Mouse (Mus musculus) spleen, postnatal 14 days (tissue): ENCODE data around the gene Krtap1-4.

Source experiments
- DNase-seq, 2 experiments: peaks; one replicate each; pipeline ENCODE4 v3.0.0; 2021 to 2022; ENCODE audit warnings: low spot score in 2 of 2

Krtap1-4 gene

DNA sequence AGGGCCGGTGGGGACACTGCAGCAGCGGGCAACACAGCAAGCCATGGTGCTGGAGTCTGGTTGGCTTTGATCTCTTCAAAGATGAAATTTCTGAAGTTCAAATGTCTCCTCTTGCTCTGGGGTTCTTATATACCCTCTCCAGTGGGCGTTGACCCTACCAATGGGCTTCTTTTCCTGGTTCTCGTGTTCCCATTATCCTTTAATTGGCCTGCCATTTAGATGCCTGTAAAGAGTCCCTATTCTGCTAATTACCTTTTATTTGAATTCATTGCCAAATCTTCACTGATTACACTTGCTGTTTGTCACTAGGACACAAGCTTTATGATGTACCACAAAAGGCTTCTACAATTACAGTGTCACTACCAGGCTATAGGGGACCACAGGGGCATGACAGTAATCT, 32.7 kb downstream of the Krtap1-4 start, which contains the start of gene Krtap3-3:
TSS of gene Krtap3-3 (minus strand) at position 101 of the 400 bp plus-strand sequence.
- DNase-seq, result no peak

GRCm38 (mm10) chr11:99547892-99548291, 35.6 kb downstream of the Krtap1-4 start:
- no peak for DNase-seq

- no peak for DNase-seq
Observed at GRCm38 (mm10) chr11:99539721-99540120, 43.7 kb downstream of the Krtap1-4 start.
